Mouse (Mus musculus) hindbrain, embryonic 11.5 days (tissue): ENCODE measurements around the gene Gm20388. TPM values are rescaled to one million over a fixed set of nuclear protein-coding genes. Genes with fewer than 3 reads are reported as not detected.

ENCODE experiments used
- ATAC-seq: fragments of 200-750 bp; cut with Nextera tagmentation; 2 replicates; pipeline ENCODE4 v1.8.0; 2017; ENCODE audit warnings: mild to moderate bottlenecking, moderate TSS enrichment, moderate library complexity; ENCODE audit not compliant: low FRiP score
- DNase-seq: peaks from one replicate; pipeline ENCODE4 v3.0.0-alpha.2; 2015; ENCODE audit warnings: low spot score
- H3K27ac ChIP-seq: fragments of 300-500 bp; sonication (generic); 2 replicates; pipeline ENCODE4 v1.5.1; 2014; ENCODE audit warnings: mild to moderate bottlenecking, low read depth, low read length
- H3K27me3 ChIP-seq: fragments of 300-500 bp; sonication (generic); 2 replicates; pipeline ENCODE4 v1.6.1; 2014; ENCODE audit warnings: mild to moderate bottlenecking, low read length, moderate library complexity, mixed read lengths; ENCODE audit not compliant: control insufficient read depth, insufficient read depth
- H3K36me3 ChIP-seq: fragments of 300-500 bp; sonication (generic); 2 replicates; pipeline ENCODE4 v1.6.1; 2014; ENCODE audit warnings: mild to moderate bottlenecking, low read length, moderate library complexity, mixed read lengths; ENCODE audit not compliant: control insufficient read depth, insufficient read depth
- H3K4me1 ChIP-seq: fragments of 300-500 bp; sonication (generic); replicated peaks from 2 replicates; pipeline ENCODE4 v1.6.1; 2014; ENCODE audit warnings: low read length, mixed read lengths; ENCODE audit not compliant: control insufficient read depth, insufficient read depth
- H3K4me2 ChIP-seq: fragments of 300-500 bp; sonication (generic); replicated peaks from 2 replicates; pipeline ENCODE4 v1.6.1; 2014; ENCODE audit warnings: mild to moderate bottlenecking, low read depth, low read length
- H3K4me3 ChIP-seq: fragments of 300-500 bp; sonication (generic); 2 replicates; pipeline ENCODE4 v1.5.1; 2014; ENCODE audit warnings: low read depth, low read length
- H3K9ac ChIP-seq: fragments of 300-500 bp; sonication (generic); 2 replicates; pipeline ENCODE4 v1.6.1; 2014; ENCODE audit warnings: low read depth, low read length
- H3K9me3 ChIP-seq: fragments of 300-500 bp; sonication (generic); 2 replicates; pipeline ENCODE4 v1.6.1; 2016; ENCODE audit warnings: low read length; ENCODE audit not compliant: control insufficient read depth
- WGBS: fragments of 180-500 bp; shearing (Covaris S2); extraction: QIAGEN DNeasy Blood & Tissue Kit; methylation state at CpG from one replicate; pipeline ENCODE4 v1.1.7; 2014; 5-methylcytosine and 5-hydroxymethylcytosine counted together
- polyA plus RNA-seq: library from polyadenylated mRNA; unstranded; fragments of >200 nt; fragmentation: Nextera tagmentation; extraction: Ambion mirVana; gene quantifications from 2 replicates; pipeline ENCODE4 v1.2.1, GENCODE M21; 2014

Gene Gm20388
- polyA plus RNA-seq, 1 experiment from 2014 or later: 11.8 TPM

DNA sequence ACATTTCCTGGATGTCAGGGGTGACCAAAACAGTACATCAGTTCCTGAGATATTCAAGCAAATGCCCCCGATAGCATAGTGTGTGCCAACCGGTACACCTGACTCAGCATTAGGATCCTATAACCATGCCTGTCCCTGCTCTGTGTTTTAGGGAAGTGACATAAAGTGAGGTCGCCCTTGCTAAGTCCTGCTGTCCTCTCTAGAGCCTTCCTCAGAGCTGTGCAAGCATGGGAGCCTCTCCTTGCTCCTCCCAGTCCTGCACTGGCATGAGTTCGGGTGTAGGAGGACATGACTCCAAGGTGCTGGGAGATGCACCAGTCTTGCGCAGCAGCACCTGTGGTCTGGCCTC lies 251.7 kb downstream of the Gm20388 start:
- Histone ChIP-seq H3K27me3 (no peaks in the 10 kb centered on the region), H3K9me3 (no peaks in the 10 kb centered on the region), H3K4me2 (no peak overlapping the region), H3K4me1 (0 out of 2 replicates have a peak, but pooled peaks cover 3% of the 10 kb centered on the region), H3K9ac (no peak overlapping the region), H3K4me3 (no peak overlapping the region), H3K27ac (no peak overlapping the region), H3K36me3 (no peaks in the 10 kb centered on the region)
- no peak for DNase-seq
- 89% methylated on average over 5 of the region's 5 CpGs for WGBS
- no peak for ATAC-seq

DNA sequence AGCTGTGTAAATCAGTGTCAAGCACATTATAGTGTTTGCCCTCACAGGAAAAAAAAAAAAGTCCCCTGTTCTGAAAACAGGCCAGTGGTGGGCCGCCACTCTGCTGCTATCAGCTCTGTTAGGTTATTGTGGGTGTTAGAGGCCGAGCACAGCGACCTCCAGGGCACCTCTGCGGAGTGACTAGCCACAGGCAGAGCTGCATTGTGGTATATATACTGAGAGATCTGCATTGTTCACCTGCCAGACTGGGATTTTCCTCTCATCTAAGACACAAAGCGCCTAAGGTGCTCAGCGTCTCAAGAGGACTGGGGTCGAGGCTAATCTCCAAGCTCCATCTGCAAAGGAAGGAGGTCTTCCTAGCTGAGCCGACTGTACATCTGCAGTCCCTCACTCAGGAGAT lies 252.7 kb downstream of the Gm20388 start:
- Histone ChIP-seq H3K4me1 (0 out of 2 replicates have a peak, but pooled peaks cover 3% of the 10 kb centered on the region), H3K36me3 (no peaks in the 10 kb centered on the region), H3K27me3 (no peaks in the 10 kb centered on the region), H3K9me3 (no peaks in the 10 kb centered on the region), H3K9ac (no peak overlapping the region), H3K4me2 (no peak overlapping the region), H3K27ac (no peak overlapping the region), H3K4me3 (no peak overlapping the region)
- no peak for ATAC-seq
- WGBS: 77% methylated on average over 8 of the region's 8 CpGs
- DNase-seq: no peak

DNA sequence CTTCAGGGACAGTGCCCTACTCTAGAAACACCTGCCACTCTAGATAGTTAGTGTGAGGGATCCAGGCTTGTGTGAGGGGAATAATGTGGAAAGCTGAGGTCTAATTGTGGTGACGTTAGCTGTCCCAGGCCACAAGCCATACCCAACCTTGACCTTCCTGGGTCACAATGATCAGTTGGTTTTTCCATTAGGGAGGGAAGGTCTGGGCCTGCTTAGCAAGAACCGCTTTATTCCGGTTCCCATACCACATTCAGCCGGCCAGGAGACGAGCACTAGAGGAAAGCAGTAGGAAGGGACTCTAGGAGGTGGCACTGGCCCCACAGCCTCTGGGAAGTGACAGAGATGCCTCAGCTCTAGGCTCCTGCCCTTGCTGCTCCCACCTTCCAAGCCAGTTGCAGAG lies 253.4 kb downstream of the Gm20388 start:
- Histone ChIP-seq H3K27me3 (no peaks in the 10 kb centered on the region), H3K4me1 (0 out of 2 replicates have a peak, but pooled peaks cover 3% of the 10 kb centered on the region), H3K36me3 (no peaks in the 10 kb centered on the region), H3K27ac (no peak overlapping the region), H3K4me2 (no peak overlapping the region), H3K4me3 (no peak overlapping the region), H3K9me3 (no peaks in the 10 kb centered on the region), H3K9ac (no peak overlapping the region)
- no peak for ATAC-seq
- DNase-seq: no peak
- 92% methylated on average over 5 of the region's 5 CpGs for WGBS

DNA sequence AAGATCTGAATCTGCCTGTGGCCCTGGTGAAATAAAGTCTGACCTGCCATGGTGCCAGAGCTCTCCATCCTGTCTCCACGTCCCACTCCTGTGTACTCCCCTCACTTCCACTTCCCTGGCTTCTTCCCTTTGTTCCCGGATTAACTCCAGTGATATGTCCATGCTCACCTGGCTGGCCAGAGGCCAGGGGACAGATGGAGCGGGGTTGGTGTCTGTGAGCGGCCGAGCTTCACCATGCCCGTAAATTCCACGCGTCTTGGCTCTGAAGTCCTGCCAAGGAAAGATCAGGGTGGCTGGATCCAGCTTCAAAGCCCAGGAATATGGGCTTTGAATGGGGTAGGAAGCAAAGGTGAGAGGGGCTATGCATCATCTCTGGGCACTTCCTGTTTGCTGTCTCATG lies 256.5 kb downstream of the Gm20388 start:
- Histone ChIP-seq H3K27ac (no peak overlapping the region), H3K36me3 (no peaks in the 10 kb centered on the region), H3K9me3 (no peaks in the 10 kb centered on the region), H3K9ac (no peak overlapping the region), H3K4me3 (no peak overlapping the region), H3K4me2 (no peak overlapping the region), H3K4me1 (no peaks in the 10 kb centered on the region), H3K27me3 (no peaks in the 10 kb centered on the region; the same call in 1 of the 2 replicates)
- WGBS: 93% methylated on average over 8 of the region's 8 CpGs
- ATAC-seq (no peak), DNase-seq (no peak)

DNA sequence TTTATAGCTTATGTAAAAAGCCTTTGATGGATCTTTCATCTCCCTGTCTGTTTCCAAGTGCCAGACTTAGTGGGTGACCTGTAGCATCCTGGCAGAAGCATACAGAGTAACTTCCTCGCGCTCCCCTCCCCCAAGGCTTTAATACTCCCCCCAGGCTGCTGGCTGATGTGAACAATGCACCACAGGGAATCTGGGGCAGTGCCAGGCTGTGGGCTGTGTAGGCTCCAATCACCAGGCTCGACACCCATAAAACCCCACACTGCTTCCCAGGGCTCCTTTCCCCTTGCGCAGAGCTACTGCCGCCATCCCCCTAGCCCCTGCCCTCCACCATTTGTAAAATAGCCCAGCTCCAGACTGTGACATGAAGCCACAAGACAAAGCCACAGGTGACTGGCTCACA lies 257.2 kb downstream of the Gm20388 start:
- no peaks in the 10 kb centered on the region for H3K9me3 ChIP-seq
- no peaks in the 10 kb centered on the region for H3K4me1 ChIP-seq
- no peak for DNase-seq
- no peak overlapping the region for H3K9ac ChIP-seq
- 43% methylated on average over 5 of the region's 5 CpGs for WGBS
- ATAC-seq: no peak
- no peaks in the 10 kb centered on the region for H3K36me3 ChIP-seq
- H3K4me3 ChIP-seq: no peak overlapping the region
- no peak overlapping the region for H3K27ac ChIP-seq
- no peaks in the 10 kb centered on the region; the same call in 1 of the 2 replicates for H3K27me3 ChIP-seq
- no peak overlapping the region for H3K4me2 ChIP-seq

DNA sequence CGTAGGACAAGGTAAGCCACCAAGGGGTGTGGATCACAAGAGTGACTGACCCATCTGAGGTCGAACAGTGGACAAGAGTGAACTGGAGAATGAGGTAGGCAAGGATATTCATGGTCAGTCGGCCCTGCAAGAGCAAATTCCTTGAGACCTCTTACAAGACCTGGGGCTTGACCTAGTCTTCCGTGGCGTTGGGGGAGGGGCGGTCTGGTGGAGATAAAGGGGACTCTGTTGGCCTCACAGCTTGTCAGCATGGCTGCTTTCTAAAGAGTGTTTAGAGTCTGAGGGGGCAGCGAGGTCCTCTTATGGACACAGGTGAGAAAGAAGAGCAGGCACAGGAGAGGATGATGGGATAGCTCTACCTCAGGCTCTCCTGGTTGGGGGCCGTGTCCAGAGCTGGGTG lies 258.5 kb downstream of the Gm20388 start:
- H3K27me3 ChIP-seq: peaks cover under 1% of the 10 kb centered on the region
- no peak overlapping the region for H3K9ac ChIP-seq
- ATAC-seq: no peak
- DNase-seq: no peak
- 47% methylated on average over 8 of the region's 8 CpGs for WGBS
- H3K4me3 ChIP-seq: no peak overlapping the region
- no peaks in the 10 kb centered on the region for H3K9me3 ChIP-seq
- no peaks in the 10 kb centered on the region for H3K36me3 ChIP-seq
- no peak overlapping the region for H3K4me2 ChIP-seq
- no peak overlapping the region for H3K27ac ChIP-seq
- H3K4me1 ChIP-seq: no peaks in the 10 kb centered on the region

DNA sequence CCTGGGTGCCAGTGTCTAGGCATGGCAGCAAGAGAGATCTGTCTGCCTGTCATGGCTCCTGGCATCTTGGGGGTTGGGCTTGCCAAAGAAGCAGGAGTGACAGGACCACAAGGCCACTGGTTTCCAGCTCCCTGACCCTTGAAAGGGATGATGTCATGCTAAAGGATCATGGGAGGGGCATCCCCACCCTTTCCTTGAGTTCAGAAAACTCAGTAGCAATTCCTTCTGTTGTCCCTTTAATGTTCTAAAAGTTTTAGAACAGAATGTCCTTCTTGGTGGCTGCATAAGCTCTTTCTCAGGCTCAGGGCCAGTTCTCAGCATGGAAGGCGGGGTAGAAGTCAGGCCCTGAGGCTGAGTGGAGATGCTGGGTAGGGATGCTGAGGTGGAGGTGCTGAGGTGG lies 262.6 kb downstream of the Gm20388 start:
- Histone ChIP-seq H3K4me3 (no peak overlapping the region), H3K27me3 (peaks cover 11% of the 10 kb centered on the region), H3K9me3 (no peaks in the 10 kb centered on the region), H3K4me1 (peaks cover 20% of the 10 kb centered on the region), H3K36me3 (no peaks in the 10 kb centered on the region), H3K9ac (no peak overlapping the region), H3K4me2 (no peak overlapping the region), H3K27ac (no peak overlapping the region)
- 79% methylated on average over 1 of the region's 1 CpGs for WGBS
- no peak for DNase-seq
- ATAC-seq: no peak

DNA sequence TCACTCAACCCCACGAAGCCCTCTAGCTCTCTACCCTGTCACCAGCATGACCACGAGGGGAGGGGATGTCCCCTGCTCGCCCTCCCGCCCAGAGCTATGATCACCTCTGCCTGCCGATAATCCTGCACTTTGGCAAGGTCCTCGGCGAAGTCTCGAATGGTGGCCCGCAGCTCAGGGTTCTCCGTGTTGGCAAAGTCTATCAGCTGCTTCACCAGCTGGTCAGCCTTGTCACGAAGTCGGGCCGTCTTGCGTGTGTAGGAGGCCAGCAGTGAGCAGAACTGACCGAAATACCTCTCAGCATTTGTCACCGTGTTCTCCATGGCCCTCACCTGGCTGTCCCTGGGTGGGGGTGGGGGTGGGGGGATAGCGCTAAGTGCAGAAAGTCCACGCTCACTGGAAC lies 264.0 kb downstream of the Gm20388 start:
- no peak overlapping the region for H3K9ac ChIP-seq
- WGBS: 49% methylated on average over 18 of the region's 18 CpGs
- DNase-seq: no peak
- peaks cover 11% of the 10 kb centered on the region for H3K27me3 ChIP-seq
- H3K9me3 ChIP-seq: no peaks in the 10 kb centered on the region
- H3K4me3 ChIP-seq: no peak overlapping the region
- H3K4me1 ChIP-seq: peaks cover 26% of the 10 kb centered on the region
- no peak overlapping the region for H3K4me2 ChIP-seq
- H3K27ac ChIP-seq: no peak overlapping the region
- no peak for ATAC-seq
- no peaks in the 10 kb centered on the region for H3K36me3 ChIP-seq

DNA sequence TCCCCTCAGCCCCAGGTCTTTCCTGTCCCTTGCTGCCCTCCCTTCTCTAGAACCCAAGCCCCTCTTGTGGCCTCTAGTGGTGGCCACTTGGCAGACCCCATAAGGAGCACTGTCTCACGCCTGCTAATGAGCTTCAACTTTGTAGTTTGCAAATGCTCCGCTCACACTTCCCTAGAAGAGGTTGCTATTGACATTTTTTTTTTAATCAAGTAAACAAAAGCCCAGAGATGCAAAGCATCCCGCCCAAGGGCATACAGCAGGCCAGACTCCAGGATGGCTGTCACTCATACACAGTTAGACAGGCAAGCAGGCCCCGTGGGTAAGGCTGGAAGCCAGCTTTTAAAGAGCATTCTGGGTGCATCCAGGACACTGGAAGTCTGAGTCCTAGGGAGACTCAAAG lies 266.0 kb downstream of the Gm20388 start:
- Histone ChIP-seq H3K4me2 (no peak overlapping the region), H3K9me3 (no peaks in the 10 kb centered on the region), H3K9ac (no peak overlapping the region), H3K27ac (peak overlapping the region; percentile 91), H3K4me3 (no peak overlapping the region), H3K36me3 (no peaks in the 10 kb centered on the region), H3K27me3 (peaks cover 11% of the 10 kb centered on the region), H3K4me1 (peaks cover 28% of the 10 kb centered on the region)
- 8% methylated on average over 4 of the region's 4 CpGs for WGBS
- ATAC-seq (peak; percentile 6), DNase-seq (peak; percentile 39)
